Mouse (Mus musculus) heart, postnatal 0 days (tissue): ENCODE results near the gene Cacfd1. TPM values are rescaled to one million over a fixed set of nuclear protein-coding genes. Genes with fewer than 3 reads are reported as not detected.

Experiments
- ATAC-seq: fragments of 200-750 bp; cut with Nextera tagmentation; 2 replicates; pipeline ENCODE4 v1.8.0; 2017; ENCODE audit warnings: low read depth, moderate number of reproducible peaks, moderate library complexity; ENCODE audit not compliant: insufficient read depth
- DNase-seq: peaks from one replicate; pipeline ENCODE4 v3.0.0-alpha.2; 2016; ENCODE audit warnings: low spot score
- H3K27ac ChIP-seq: fragments of 300-500 bp; sonication (generic); 2 replicates; pipeline ENCODE4 v1.5.1; 2014; ENCODE audit warnings: low read depth, mild to moderate bottlenecking
- H3K27me3 ChIP-seq: fragments of 300-500 bp; sonication (generic); 2 replicates; pipeline ENCODE4 v1.6.1; 2014; ENCODE audit warnings: low read length, mixed read lengths; ENCODE audit not compliant: control insufficient read depth, insufficient read depth
- H3K36me3 ChIP-seq: fragments of 300-500 bp; sonication (generic); replicated peaks from 2 replicates; pipeline ENCODE4 v1.6.1; 2014; ENCODE audit warnings: low read length, mixed read lengths; ENCODE audit not compliant: control insufficient read depth, insufficient read depth
- H3K4me1 ChIP-seq: fragments of 300-500 bp; sonication (generic); 2 replicates; pipeline ENCODE4 v1.6.1; 2014; ENCODE audit warnings: antibody characterized with exemption; ENCODE audit not compliant: control insufficient read depth, insufficient read depth
- H3K4me2 ChIP-seq: fragments of 300-500 bp; sonication (generic); 2 replicates; pipeline ENCODE4 v1.6.1; 2014; ENCODE audit warnings: low read depth, mild to moderate bottlenecking, low read length, moderate library complexity
- H3K4me3 ChIP-seq: fragments of 300-500 bp; sonication (generic); 2 replicates; pipeline ENCODE4 v1.5.1; 2014; ENCODE audit warnings: low read depth, low read length
- H3K9ac ChIP-seq: fragments of 300-500 bp; sonication (generic); replicated peaks from 2 replicates; pipeline ENCODE4 v1.6.1; 2014; ENCODE audit warnings: low read depth, low read length, mixed read lengths
- H3K9me3 ChIP-seq: fragments of 300-500 bp; sonication (generic); replicated peaks from 2 replicates; pipeline ENCODE4 v1.6.1; 2016; ENCODE audit warnings: low read length; ENCODE audit not compliant: control insufficient read depth
- CTCF ChIP-seq: IDR thresholded peaks from 2 replicates; pipeline ENCODE4 v1.5.1; 2016; ENCODE audit warnings: antibody characterized with exemption, control low read depth, low read depth
- EP300 ChIP-seq: IDR thresholded peaks from 2 replicates; pipeline ENCODE4 v1.6.1; 2016; ENCODE audit warnings: antibody characterized with exemption, low read depth
- WGBS: fragments of 180-500 bp; shearing (Covaris S2); extraction: QIAGEN DNeasy Blood & Tissue Kit; methylation state at CpG from one replicate; pipeline ENCODE4 v1.1.7; 2014; 5-methylcytosine and 5-hydroxymethylcytosine counted together
- polyA plus RNA-seq: library from polyadenylated mRNA; unstranded; fragments of >200 nt; fragmentation: Nextera tagmentation; extraction: Ambion mirVana; gene quantifications from 2 replicates; pipeline ENCODE4 v1.2.1, GENCODE M21; 2015
- total RNA-seq: library from RNA; depleted of rRNA; stranded (reverse); fragments of >200 nt; gene quantifications from 2 replicates; pipeline ENCODE4 v1.2.3, GENCODE M21; 2014; ENCODE audit warnings: low replicate concordance

Gene Cacfd1
- total and polyA plus RNA-seq, 2 experiments from 2014 or later = 26.6 to 37.3 TPM

- Histone ChIP-seq H3K9ac (no peak overlapping the region), H3K4me3 (no peak overlapping the region), H3K27me3 (no peaks in the 10 kb centered on the region), H3K4me1 (no peaks in the 10 kb centered on the region), H3K9me3 (no peaks in the 10 kb centered on the region), H3K27ac (no peak overlapping the region), H3K4me2 (no peak overlapping the region), H3K36me3 (no peaks in the 10 kb centered on the region)
- DNase-seq (no peak), ATAC-seq (no peak)
- no peak for TF ChIP-seq EP300
- no peak for TF ChIP-seq CTCF
- WGBS = 70% methylated on average over 4 of the region's 4 CpGs
Measured at GRCm38 (mm10) chr2:27037008-27037407, 27.3 kb downstream of the Cacfd1 start.

- Histone ChIP-seq H3K27me3 (no peaks in the 10 kb centered on the region), H3K36me3 (no peaks in the 10 kb centered on the region), H3K4me2 (no peak overlapping the region), H3K9ac (no peak overlapping the region), H3K9me3 (no peaks in the 10 kb centered on the region), H3K4me3 (no peak overlapping the region), H3K27ac (no peak overlapping the region), H3K4me1 (no peaks in the 10 kb centered on the region)
- TF ChIP-seq CTCF = peak; percentile 97
- no peak for TF ChIP-seq EP300
- no peak for DNase-seq
- WGBS = 0% methylated on average over 3 of the region's 3 CpGs
- ATAC-seq = no peak
Measured at GRCm38 (mm10) chr2:27038596-27038995, 28.9 kb downstream of the Cacfd1 start.

- Histone ChIP-seq H3K9ac (no peak overlapping the region), H3K9me3 (no peaks in the 10 kb centered on the region), H3K36me3 (no peaks in the 10 kb centered on the region), H3K4me2 (no peak overlapping the region), H3K4me1 (no peaks in the 10 kb centered on the region), H3K4me3 (no peak overlapping the region), H3K27me3 (no peaks in the 10 kb centered on the region), H3K27ac (no peak overlapping the region)
- TF ChIP-seq EP300 = no peak
- peak; percentile 30 for TF ChIP-seq CTCF
- no peak for DNase-seq
- no peak for ATAC-seq
- WGBS = 0% methylated on average over 1 of the region's 1 CpGs
Measured at GRCm38 (mm10) chr2:27039286-27039685, 29.6 kb downstream of the Cacfd1 start.

GRCm38 (mm10) chr2:27042131-27042844, 32.6 kb downstream of the Cacfd1 start:
- Histone ChIP-seq H3K9ac (no peak overlapping the region), H3K9me3 (no peaks in the 10 kb centered on the region), H3K27ac (no peak overlapping the region), H3K4me3 (no peak overlapping the region), H3K4me2 (no peak overlapping the region), H3K4me1 (no peaks in the 10 kb centered on the region), H3K27me3 (no peaks in the 10 kb centered on the region), H3K36me3 (no peaks in the 10 kb centered on the region)
- WGBS = 60% methylated on average over 8 of the region's 8 CpGs
- TF ChIP-seq CTCF = no peak
- no peak for TF ChIP-seq EP300
- DNase-seq = no peak
- no peak for ATAC-seq

- DNase-seq (peak; percentile 81), ATAC-seq (peak; percentile 84)
- H3K4me3 ChIP-seq = no peak overlapping the region
- 11% methylated on average over 3 of the region's 3 CpGs for WGBS
- H3K36me3 ChIP-seq = no peaks in the 10 kb centered on the region
- no peak overlapping the region for H3K27ac ChIP-seq
- no peaks in the 10 kb centered on the region for H3K27me3 ChIP-seq
- TF ChIP-seq CTCF (peak; percentile 95), EP300 (no peak)
- H3K4me1 ChIP-seq = no peaks in the 10 kb centered on the region
- no peak overlapping the region for H3K9ac ChIP-seq
- no peak overlapping the region for H3K4me2 ChIP-seq
- H3K9me3 ChIP-seq = no peaks in the 10 kb centered on the region
Measured at GRCm38 (mm10) chr2:27043461-27043860, 33.7 kb downstream of the Cacfd1 start.

- Histone ChIP-seq H3K4me3 (no peak overlapping the region), H3K9me3 (no peaks in the 10 kb centered on the region), H3K36me3 (no peaks in the 10 kb centered on the region), H3K4me2 (no peak overlapping the region), H3K9ac (no peak overlapping the region), H3K27me3 (no peaks in the 10 kb centered on the region), H3K27ac (no peak overlapping the region), H3K4me1 (no peaks in the 10 kb centered on the region)
- WGBS = 67% methylated on average over 4 of the region's 4 CpGs
- TF ChIP-seq EP300 = no peak
- no peak for TF ChIP-seq CTCF
- ATAC-seq (no peak), DNase-seq (no peak)
Measured at GRCm38 (mm10) chr2:27044166-27044565, 34.4 kb downstream of the Cacfd1 start.
